Mouse (Mus musculus): ENCODE measurements at regions not wholly inside any gene's neighbourhood (a gene's known extent, or its start where the extent isn't known, plus 50 kb on each side); places are given as distances from the start of the nearest gene placed in this dataset.
A peak's percentile ranks its signal among the peaks of the same experiment; 100 is the strongest.

GRCm38 (mm10) chr8:34696365-34696764 lies 584.8 kb upstream of the Gm10131 start:
- Histone ChIP-seq H3K27ac (no peak overlapping the region), H3K4me2 (no peak overlapping the region), H3K36me3 (no peaks in the 10 kb centered on the region), H3K27me3 (replicated peaks) (no peaks in the 10 kb centered on the region), H3K9me3 (replicated peaks) (no peaks in the 10 kb centered on the region), H3K4me3 (no peak overlapping the region), H3K4me1 (no peaks in the 10 kb centered on the region), H3K9ac (no peak overlapping the region)
- no peak for ATAC-seq
- WGBS (ENCODE audit: insufficient replicate concordance), result 63% methylated on average over 12 of the region's 12 CpGs

- Histone ChIP-seq H3K27me3 (replicated peaks) (peaks cover 25% of the 10 kb centered on the region), H3K4me2 (no peak overlapping the region), H3K36me3 (no peaks in the 10 kb centered on the region), H3K27ac (no peak overlapping the region), H3K4me1 (0 out of 2 replicates have a peak, but pooled peaks cover 14% of the 10 kb centered on the region), H3K9me3 (replicated peaks) (no peaks in the 10 kb centered on the region), H3K4me3 (no peak overlapping the region), H3K9ac (no peak overlapping the region)
- WGBS (ENCODE audit: insufficient replicate concordance), result 42% methylated on average over 13 of the region's 13 CpGs
- ATAC-seq, result no peak
Observed at GRCm38 (mm10) chr8:34692606-34693005, 581.1 kb upstream of the Gm10131 start.

GRCm38 (mm10) chr8:34691776-34692175 lies 580.2 kb upstream of the Gm10131 start:
- Histone ChIP-seq H3K27me3 (replicated peaks) (peaks cover 25% of the 10 kb centered on the region), H3K9me3 (replicated peaks) (no peaks in the 10 kb centered on the region), H3K4me1 (0 out of 2 replicates have a peak, but pooled peaks cover 14% of the 10 kb centered on the region), H3K27ac (no peak overlapping the region), H3K4me3 (no peak overlapping the region), H3K4me2 (no peak overlapping the region), H3K9ac (no peak overlapping the region), H3K36me3 (no peaks in the 10 kb centered on the region)
- no peak for ATAC-seq
- 68% methylated on average over 6 of the region's 6 CpGs for WGBS (ENCODE audit: insufficient replicate concordance)

- Histone ChIP-seq H3K27ac (no peak overlapping the region), H3K4me1 (0 out of 2 replicates have a peak, but pooled peaks cover 14% of the 10 kb centered on the region), H3K9me3 (replicated peaks) (no peaks in the 10 kb centered on the region), H3K27me3 (replicated peaks) (peaks cover 36% of the 10 kb centered on the region), H3K4me2 (peak overlapping the region; percentile 56), H3K4me3 (peak overlapping the region; percentile 23), H3K9ac (no peak overlapping the region), H3K36me3 (no peaks in the 10 kb centered on the region)
- no peak for ATAC-seq
- 14% methylated on average over 9 of the region's 9 CpGs for WGBS (ENCODE audit: insufficient replicate concordance)
Observed at GRCm38 (mm10) chr8:34689825-34690493, 578.4 kb upstream of the Gm10131 start.

GRCm38 (mm10) chr8:34689049-34689824 lies 577.7 kb upstream of the Gm10131 start:
- H3K9ac ChIP-seq, result no peak overlapping the region
- no peak for ATAC-seq
- H3K4me3 ChIP-seq, result peak overlapping the region; percentile 23
- H3K27me3 ChIP-seq (replicated peaks), result peaks cover 36% of the 10 kb centered on the region
- peak overlapping the region; percentile 56 for H3K4me2 ChIP-seq
- no peaks in the 10 kb centered on the region for H3K36me3 ChIP-seq
- no peaks in the 10 kb centered on the region for H3K9me3 ChIP-seq (replicated peaks)
- 15% methylated on average over 33 of the region's 33 CpGs for WGBS (ENCODE audit: insufficient replicate concordance)
- 0 out of 2 replicates have a peak, but pooled peaks cover 14% of the 10 kb centered on the region for H3K4me1 ChIP-seq
- H3K27ac ChIP-seq, result no peak overlapping the region

GRCm38 (mm10) chr8:34688396-34689048 lies 577.0 kb upstream of the Gm10131 start:
- H3K4me2 ChIP-seq, result peak overlapping the region; percentile 56
- no peaks in the 10 kb centered on the region for H3K36me3 ChIP-seq
- H3K27me3 ChIP-seq (replicated peaks), result peaks cover 36% of the 10 kb centered on the region
- no peak for ATAC-seq
- H3K4me3 ChIP-seq, result no peak overlapping the region
- 0 out of 2 replicates have a peak, but pooled peaks cover 14% of the 10 kb centered on the region for H3K4me1 ChIP-seq
- no peak overlapping the region for H3K27ac ChIP-seq
- H3K9ac ChIP-seq, result no peak overlapping the region
- no peaks in the 10 kb centered on the region for H3K9me3 ChIP-seq (replicated peaks)
- 70% methylated on average over 20 of the region's 20 CpGs for WGBS (ENCODE audit: insufficient replicate concordance)

GRCm38 (mm10) chr8:34686371-34686770 lies 574.8 kb upstream of the Gm10131 start:
- Histone ChIP-seq H3K4me2 (no peak overlapping the region), H3K4me3 (no peak overlapping the region), H3K27me3 (replicated peaks) (peaks cover 36% of the 10 kb centered on the region), H3K9ac (no peak overlapping the region), H3K36me3 (no peaks in the 10 kb centered on the region), H3K9me3 (replicated peaks) (no peaks in the 10 kb centered on the region), H3K27ac (no peak overlapping the region), H3K4me1 (0 out of 2 replicates have a peak, but pooled peaks cover 14% of the 10 kb centered on the region)
- 72% methylated on average over 10 of the region's 10 CpGs for WGBS (ENCODE audit: insufficient replicate concordance)
- no peak for ATAC-seq

GRCm38 (mm10) chr8:34684683-34685082 lies 573.1 kb upstream of the Gm10131 start:
- no peak overlapping the region for H3K4me2 ChIP-seq
- H3K27ac ChIP-seq, result no peak overlapping the region
- H3K36me3 ChIP-seq, result no peaks in the 10 kb centered on the region
- 65% methylated on average over 7 of the region's 7 CpGs for WGBS (ENCODE audit: insufficient replicate concordance)
- H3K9me3 ChIP-seq (replicated peaks), result no peaks in the 10 kb centered on the region
- ATAC-seq, result no peak
- peaks cover 31% of the 10 kb centered on the region for H3K27me3 ChIP-seq (replicated peaks)
- no peak overlapping the region for H3K9ac ChIP-seq
- peaks cover 11% of the 10 kb centered on the region; the same call in 1 of the 2 replicates for H3K4me1 ChIP-seq
- H3K4me3 ChIP-seq, result no peak overlapping the region

- 81% methylated on average over 5 of the region's 5 CpGs for WGBS (ENCODE audit: insufficient replicate concordance)
- Histone ChIP-seq H3K4me2 (no peak overlapping the region), H3K27me3 (replicated peaks) (peaks cover 23% of the 10 kb centered on the region; the same call in 1 of the 2 replicates), H3K9me3 (replicated peaks) (no peaks in the 10 kb centered on the region), H3K4me1 (no peaks in the 10 kb centered on the region; the same call in 1 of the 2 replicates), H3K27ac (no peak overlapping the region), H3K36me3 (no peaks in the 10 kb centered on the region), H3K9ac (no peak overlapping the region), H3K4me3 (no peak overlapping the region)
- ATAC-seq, result no peak
Observed at GRCm38 (mm10) chr8:34683173-34683572, 571.6 kb upstream of the Gm10131 start.

- Histone ChIP-seq H3K9me3 (replicated peaks) (no peaks in the 10 kb centered on the region), H3K9ac (no peak overlapping the region), H3K4me2 (no peak overlapping the region), H3K27ac (no peak overlapping the region), H3K4me1 (no peaks in the 10 kb centered on the region; the same call in 1 of the 2 replicates), H3K27me3 (replicated peaks) (peaks cover 23% of the 10 kb centered on the region; the same call in 1 of the 2 replicates), H3K36me3 (no peaks in the 10 kb centered on the region), H3K4me3 (no peak overlapping the region)
- ATAC-seq, result no peak
- WGBS (ENCODE audit: insufficient replicate concordance), result 78% methylated on average over 8 of the region's 8 CpGs
Observed at GRCm38 (mm10) chr8:34682221-34682620, 570.7 kb upstream of the Gm10131 start.

- WGBS (ENCODE audit: insufficient replicate concordance), result 44% methylated on average over 14 of the region's 14 CpGs
- no peak overlapping the region for H3K4me2 ChIP-seq
- no peak overlapping the region for H3K27ac ChIP-seq
- H3K36me3 ChIP-seq, result no peaks in the 10 kb centered on the region
- H3K4me3 ChIP-seq, result no peak overlapping the region
- H3K27me3 ChIP-seq (replicated peaks), result peaks cover 11% of the 10 kb centered on the region; the same call in 1 of the 2 replicates
- H3K9me3 ChIP-seq (replicated peaks), result no peaks in the 10 kb centered on the region
- H3K9ac ChIP-seq, result no peak overlapping the region
- no peaks in the 10 kb centered on the region; the same call in 1 of the 2 replicates for H3K4me1 ChIP-seq
- no peak for ATAC-seq
Observed at GRCm38 (mm10) chr8:34679565-34680291, 568.2 kb upstream of the Gm10131 start.

Measured in liver, embryonic 12.5 days (tissue).